Mouse (Mus musculus): ENCODE measurements around the gene Plekha5. TPM values are rescaled to one million over a fixed set of nuclear protein-coding genes. Genes with fewer than 3 reads are reported as not detected.

The Plekha5 gene
- polyA plus RNA-seq, 1 experiment = 2.1 TPM

- TF ChIP-seq POLR2A (IDR thresholded peaks at IDR 0.05; ENCODE audit: borderline replicate concordance, low read depth, low read length) = no peak
- no peak for TF ChIP-seq CTCF (IDR thresholded peaks at IDR 0.05; ENCODE audit: low read depth, low read length)
- Histone ChIP-seq H3K4me3 (ENCODE audit: insufficient read depth, low read length) (no peak overlapping the region), H3K27ac (ENCODE audit: insufficient read depth, low read depth, low read length) (no peak overlapping the region), H3K4me1 (ENCODE audit: control insufficient read depth, insufficient read depth, low read length) (peaks cover 3% of the 10 kb centered on the region; the same call in 1 of the 2 replicates)
These were observed 47.9 kb downstream of the Plekha5 start for GRCm38 (mm10) chr6:140471751-140472150.

GRCm38 (mm10) chr6:140472345-140472744 lies 48.5 kb downstream of the Plekha5 start:
- Histone ChIP-seq H3K4me1 (ENCODE audit: control insufficient read depth, insufficient read depth, low read length) (no peaks in the 10 kb centered on the region), H3K4me3 (ENCODE audit: insufficient read depth, low read length) (no peak overlapping the region), H3K27ac (ENCODE audit: insufficient read depth, low read depth, low read length) (no peak overlapping the region)
- TF ChIP-seq CTCF (IDR thresholded peaks at IDR 0.05; ENCODE audit: low read depth, low read length) (no peak), POLR2A (IDR thresholded peaks at IDR 0.05; ENCODE audit: borderline replicate concordance, low read depth, low read length) (no peak)

- no peak overlapping the region for H3K4me3 ChIP-seq (ENCODE audit: insufficient read depth, low read length)
- no peak overlapping the region for H3K27ac ChIP-seq (ENCODE audit: insufficient read depth, low read depth, low read length)
- no peaks in the 10 kb centered on the region for H3K4me1 ChIP-seq (ENCODE audit: control insufficient read depth, insufficient read depth, low read length)
- TF ChIP-seq CTCF (IDR thresholded peaks at IDR 0.05; ENCODE audit: low read depth, low read length) (no peak), POLR2A (IDR thresholded peaks at IDR 0.05; ENCODE audit: borderline replicate concordance, low read depth, low read length) (no peak)
These were observed 51.7 kb downstream of the Plekha5 start for GRCm38 (mm10) chr6:140475393-140476087.

GRCm38 (mm10) chr6:140476981-140477380 lies 53.1 kb downstream of the Plekha5 start:
- TF ChIP-seq POLR2A (IDR thresholded peaks at IDR 0.05; ENCODE audit: borderline replicate concordance, low read depth, low read length) (no peak), CTCF (IDR thresholded peaks at IDR 0.05; ENCODE audit: low read depth, low read length) (no peak)
- H3K27ac ChIP-seq (ENCODE audit: insufficient read depth, low read depth, low read length) = no peak overlapping the region
- no peak overlapping the region for H3K4me3 ChIP-seq (ENCODE audit: insufficient read depth, low read length)
- peaks cover 1% of the 10 kb centered on the region for H3K4me1 ChIP-seq (ENCODE audit: control insufficient read depth, insufficient read depth, low read length)

GRCm38 (mm10) chr6:140478031-140478430 lies 54.2 kb downstream of the Plekha5 start:
- no peak overlapping the region for H3K4me3 ChIP-seq (ENCODE audit: insufficient read depth, low read length)
- peaks cover 6% of the 10 kb centered on the region for H3K4me1 ChIP-seq (ENCODE audit: control insufficient read depth, insufficient read depth, low read length)
- H3K27ac ChIP-seq (ENCODE audit: insufficient read depth, low read depth, low read length) = no peak overlapping the region
- TF ChIP-seq CTCF (IDR thresholded peaks at IDR 0.05; ENCODE audit: low read depth, low read length) (no peak), POLR2A (IDR thresholded peaks at IDR 0.05; ENCODE audit: borderline replicate concordance, low read depth, low read length) (no peak)

- TF ChIP-seq CTCF (IDR thresholded peaks at IDR 0.05; ENCODE audit: low read depth, low read length) (no peak), POLR2A (IDR thresholded peaks at IDR 0.05; ENCODE audit: borderline replicate concordance, low read depth, low read length) (no peak)
- Histone ChIP-seq H3K4me3 (ENCODE audit: insufficient read depth, low read length) (no peak overlapping the region), H3K27ac (ENCODE audit: insufficient read depth, low read depth, low read length) (no peak overlapping the region), H3K4me1 (ENCODE audit: control insufficient read depth, insufficient read depth, low read length) (peaks cover 6% of the 10 kb centered on the region)
These were observed 55.1 kb downstream of the Plekha5 start for GRCm38 (mm10) chr6:140478943-140479342.

- TF ChIP-seq CTCF (IDR thresholded peaks at IDR 0.05; ENCODE audit: low read depth, low read length) = no peak
- TF ChIP-seq POLR2A (IDR thresholded peaks at IDR 0.05; ENCODE audit: borderline replicate concordance, low read depth, low read length) = no peak
- Histone ChIP-seq H3K4me1 (ENCODE audit: control insufficient read depth, insufficient read depth, low read length) (peaks cover 7% of the 10 kb centered on the region), H3K4me3 (ENCODE audit: insufficient read depth, low read length) (no peak overlapping the region), H3K27ac (ENCODE audit: insufficient read depth, low read depth, low read length) (no peak overlapping the region)
These were observed 56.7 kb downstream of the Plekha5 start for GRCm38 (mm10) chr6:140480425-140481081.

GRCm38 (mm10) chr6:140481701-140482460 lies 58.0 kb downstream of the Plekha5 start:
- Histone ChIP-seq H3K4me1 (ENCODE audit: control insufficient read depth, insufficient read depth, low read length) (peaks cover 8% of the 10 kb centered on the region), H3K4me3 (ENCODE audit: insufficient read depth, low read length) (no peak overlapping the region), H3K27ac (ENCODE audit: insufficient read depth, low read depth, low read length) (no peak overlapping the region)
- TF ChIP-seq POLR2A (IDR thresholded peaks at IDR 0.05; ENCODE audit: borderline replicate concordance, low read depth, low read length) = no peak
- TF ChIP-seq CTCF (IDR thresholded peaks at IDR 0.05; ENCODE audit: low read depth, low read length) = no peak

- Histone ChIP-seq H3K27ac (ENCODE audit: insufficient read depth, low read depth, low read length) (no peak overlapping the region), H3K4me3 (ENCODE audit: insufficient read depth, low read length) (no peak overlapping the region), H3K4me1 (ENCODE audit: control insufficient read depth, insufficient read depth, low read length) (peaks cover 13% of the 10 kb centered on the region)
- TF ChIP-seq POLR2A (IDR thresholded peaks at IDR 0.05; ENCODE audit: borderline replicate concordance, low read depth, low read length) = no peak
- no peak for TF ChIP-seq CTCF (IDR thresholded peaks at IDR 0.05; ENCODE audit: low read depth, low read length)
These were observed 60.3 kb downstream of the Plekha5 start for GRCm38 (mm10) chr6:140484170-140484569.

All from bone marrow macrophage, adult 2 months (primary cell).